Mouse (Mus musculus) heart, postnatal 36 days (tissue): ENCODE measurements around the gene Fam178b. TPM values are rescaled to one million over a fixed set of nuclear protein-coding genes. Genes with fewer than 3 reads are reported as not detected.
"Not testable (repeated sequence)": the region's sequence is repeated elsewhere in the genome, so short reads cannot be mapped to it uniquely, and the experiment has no call there.

Experiments
- DNase-seq, 2 experiments: peaks; one replicate each; pipeline ENCODE4 v3.0.0; 2021 to 2022
- intact Hi-C: fragments of 180-260 bp; cut with DNase I; formaldehyde crosslinking; loops from one replicate; pipeline ENCODE4 v1.15.1; 2025
- total RNA-seq, 2 experiments: library from RNA; stranded (reverse); gene quantifications; 2 replicates each; pipeline ENCODE4 v1.2.3; 2021

The Fam178b gene
- total RNA-seq, 2 experiments from 2014 or later: 0.43 TPM; not detected in 1

DNA sequence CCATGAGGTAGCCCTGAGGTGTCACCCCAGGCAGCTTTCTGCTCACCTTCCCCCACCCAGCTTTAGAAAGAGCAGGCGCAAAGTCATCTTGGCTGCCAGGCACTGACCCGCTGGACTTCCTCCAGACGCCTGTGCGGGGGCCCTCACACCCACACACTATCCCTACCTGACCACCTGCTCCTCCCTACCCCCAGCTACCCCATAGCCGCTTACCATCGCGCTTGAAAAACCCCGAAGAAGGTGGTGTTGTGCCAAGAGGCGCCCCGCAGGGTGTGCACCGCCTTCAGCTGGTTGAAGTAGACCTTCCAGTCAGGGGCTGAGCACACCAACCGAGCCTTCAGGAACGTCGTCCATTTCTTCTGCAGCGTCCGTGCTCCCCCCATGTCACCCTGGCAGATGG, 130.5 kb downstream of the Fam178b start:
- intact Hi-C loops: loop anchor here (1.0 kb wide), 1 partner anchor 80 kb away; no protein-coding TSS in a partner anchor
- DNase-seq: no peak

DNA sequence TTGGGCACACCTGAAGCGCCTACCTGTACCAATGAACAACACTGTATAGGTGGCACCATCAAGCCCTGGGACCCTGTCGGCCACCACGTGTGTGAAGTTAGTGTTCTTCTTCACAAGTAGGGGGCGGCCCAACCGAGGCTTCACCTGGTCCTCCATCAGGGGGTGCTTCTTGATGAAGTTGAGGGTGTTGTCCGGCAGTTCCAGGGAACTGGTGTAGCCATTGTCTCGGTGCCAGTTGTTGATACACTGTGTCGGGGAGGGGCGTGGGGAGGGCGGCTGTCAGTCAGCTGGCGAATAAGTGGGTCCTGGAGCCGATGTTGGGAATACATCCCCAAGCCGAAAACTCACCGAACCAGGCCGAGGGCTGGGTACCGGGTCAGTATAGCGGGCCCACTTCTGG, 131.1 kb downstream of the Fam178b start:
- intact Hi-C loops: loop anchor here (1.0 kb wide), 1 partner anchor 80 kb away; no protein-coding TSS in a partner anchor

DNA sequence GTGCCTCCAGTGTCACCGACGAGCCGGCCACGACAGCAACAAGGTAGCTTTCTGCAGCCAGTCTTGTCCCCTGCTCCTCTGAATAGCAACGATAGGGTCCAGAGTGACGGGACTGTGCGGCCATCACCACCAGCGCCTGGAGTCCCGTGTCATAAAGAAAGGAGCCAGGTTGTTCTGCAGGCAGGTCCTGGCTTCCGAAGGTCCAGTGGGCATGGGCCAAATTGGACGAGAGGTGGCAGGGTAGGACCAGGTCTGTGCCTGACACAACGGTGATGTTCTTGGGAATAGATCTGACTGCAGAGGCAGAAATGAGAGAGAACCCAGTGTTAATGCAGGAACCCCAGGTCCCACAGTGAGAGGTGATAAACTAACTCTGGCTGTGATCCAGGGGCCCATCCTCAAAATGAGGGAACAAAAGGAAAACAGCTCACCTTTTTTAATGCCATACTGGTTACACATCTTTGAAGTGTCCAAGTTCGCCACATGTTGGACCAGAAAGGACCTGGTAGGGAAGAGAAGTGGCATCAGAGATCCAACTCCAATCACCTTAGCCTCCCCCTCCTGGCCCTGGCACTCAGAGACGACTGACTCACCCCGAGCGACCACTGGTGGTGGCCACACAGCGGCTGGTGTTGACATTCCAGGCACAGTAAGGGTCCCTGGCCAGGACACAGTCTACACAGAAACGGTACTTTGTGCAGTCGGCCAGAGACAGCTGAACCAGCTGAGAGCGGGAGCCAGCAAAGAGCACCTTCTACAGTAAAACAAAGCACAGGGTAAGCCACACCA, 132.7 kb downstream of the Fam178b start:
- no peak for DNase-seq
- intact Hi-C loops: no loop called here

More for the DNA sequence above, 131.1 kb downstream of the Fam178b start:
- no peak for DNase-seq

DNA sequence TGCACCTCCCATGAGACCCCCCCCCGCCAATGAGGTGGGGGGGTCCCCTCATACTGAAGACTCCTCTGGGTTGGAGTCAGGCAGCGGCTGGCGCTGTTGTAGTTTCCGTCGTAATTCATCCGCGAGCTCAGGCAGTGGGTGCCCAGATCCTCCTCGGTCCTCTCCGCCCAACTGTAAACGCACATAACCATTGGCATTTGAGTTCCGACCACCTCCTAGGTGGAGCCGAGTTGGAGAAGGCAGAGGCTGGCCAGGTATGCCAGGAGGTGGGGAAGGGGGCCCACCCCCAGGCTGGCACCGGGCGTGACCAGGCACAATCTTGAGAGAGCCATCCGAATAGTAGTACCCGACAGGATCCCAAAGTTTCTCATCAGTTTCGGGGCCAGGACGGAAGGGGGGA, 133.5 kb downstream of the Fam178b start:
- no peak for DNase-seq
- intact Hi-C loops: loop anchor here (5.0 kb wide), 1 partner anchor 188 kb away; no protein-coding TSS in a partner anchor

DNA sequence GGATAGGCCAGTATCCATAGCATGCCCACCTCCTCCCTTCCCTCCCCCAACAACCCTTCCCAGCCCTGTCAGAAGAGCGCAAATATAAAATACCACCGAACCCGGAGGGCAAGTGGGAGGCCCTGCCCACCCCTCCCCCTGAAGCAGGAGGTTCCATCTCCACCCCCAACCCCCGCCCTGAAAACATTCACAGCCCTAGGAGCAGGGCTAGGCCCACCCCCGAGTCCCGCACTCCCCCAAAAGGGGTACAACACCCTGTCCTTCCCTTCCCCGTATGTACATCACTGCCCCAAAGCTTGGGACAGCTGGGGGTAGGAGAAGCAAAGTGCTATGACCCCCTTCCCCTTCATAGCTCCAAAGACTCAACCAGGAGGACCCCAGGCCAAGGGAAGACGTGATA, 134.2 kb downstream of the Fam178b start:
- no peak for DNase-seq
- intact Hi-C loops: loop anchor here (5.0 kb wide), 1 partner anchor 189 kb away; no protein-coding TSS in a partner anchor

DNA sequence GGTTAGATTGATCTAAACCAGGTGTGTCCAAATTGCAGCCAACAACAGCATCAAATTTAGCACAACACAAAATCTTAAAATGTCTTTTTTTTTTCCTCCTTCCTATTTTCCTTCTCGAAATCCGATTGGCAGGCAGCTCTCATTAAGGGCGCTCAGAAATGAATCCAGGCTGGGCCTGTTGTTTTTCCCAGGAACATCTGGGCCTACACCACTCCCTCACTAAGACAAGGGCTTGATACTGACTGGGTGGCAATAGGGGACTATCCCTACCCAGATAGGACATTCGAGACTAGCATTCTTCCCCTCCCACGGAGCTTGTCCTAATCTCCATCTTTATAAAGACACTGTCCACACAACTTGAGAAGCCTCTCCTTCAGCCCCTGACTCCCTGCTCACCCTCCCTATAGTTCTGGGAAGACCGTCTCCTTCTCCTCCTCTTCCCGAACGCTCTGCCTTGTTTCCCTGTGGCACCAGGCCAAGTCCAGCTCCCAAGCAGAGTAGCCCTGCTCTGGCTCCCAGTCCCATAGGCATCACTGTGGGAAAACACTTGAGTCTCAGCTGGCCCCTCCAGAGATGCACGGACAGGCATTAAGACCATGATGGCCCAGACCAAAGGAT, 134.9 kb downstream of the Fam178b start:
- intact Hi-C loops: loop anchor here (1.0 to 5.0 kb wide), 4 partner anchors 87 to 189 kb away; no protein-coding TSS in a partner anchor
- peak; percentile 57 to 68 for DNase-seq

DNA sequence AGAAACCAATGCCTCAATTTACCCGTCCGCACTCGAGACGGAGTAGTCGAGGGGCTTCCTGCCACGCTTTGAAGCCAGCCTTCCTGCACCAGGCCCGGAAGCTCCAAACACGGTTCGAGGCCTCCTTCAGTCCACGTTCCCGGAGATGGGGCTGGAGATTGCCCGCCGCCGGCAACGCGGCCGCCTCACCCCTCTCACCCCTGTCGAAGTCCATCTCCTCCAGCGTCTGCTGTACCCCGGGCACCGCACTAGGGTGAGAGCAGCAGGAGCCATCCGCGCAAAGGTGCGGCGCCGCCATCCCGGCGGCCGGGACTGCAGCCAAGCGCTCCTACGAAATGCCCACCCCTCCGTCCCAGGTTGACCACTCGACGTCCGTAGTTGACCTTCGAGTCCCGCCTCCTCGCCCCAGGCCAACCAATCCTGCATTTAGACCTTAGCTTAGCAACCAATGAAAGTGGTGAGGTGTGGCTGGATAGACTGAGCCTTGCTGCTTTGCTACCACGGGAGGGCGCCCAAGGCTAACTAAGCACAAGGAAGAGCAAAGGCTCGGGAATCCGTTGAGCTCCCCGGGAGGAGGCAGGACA, 136.0 kb downstream of the Fam178b start, which contains the start of gene Ankrd39:
Gene Ankrd39, minus strand, starts transcription at position 558 of the 584 bp plus-strand sequence.
- intact Hi-C loops: loop anchor here (1.0 to 5.0 kb wide), 4 partner anchors 88 to 190 kb away; no protein-coding TSS in a partner anchor
- peak; percentile 94 to 97 for DNase-seq

DNA sequence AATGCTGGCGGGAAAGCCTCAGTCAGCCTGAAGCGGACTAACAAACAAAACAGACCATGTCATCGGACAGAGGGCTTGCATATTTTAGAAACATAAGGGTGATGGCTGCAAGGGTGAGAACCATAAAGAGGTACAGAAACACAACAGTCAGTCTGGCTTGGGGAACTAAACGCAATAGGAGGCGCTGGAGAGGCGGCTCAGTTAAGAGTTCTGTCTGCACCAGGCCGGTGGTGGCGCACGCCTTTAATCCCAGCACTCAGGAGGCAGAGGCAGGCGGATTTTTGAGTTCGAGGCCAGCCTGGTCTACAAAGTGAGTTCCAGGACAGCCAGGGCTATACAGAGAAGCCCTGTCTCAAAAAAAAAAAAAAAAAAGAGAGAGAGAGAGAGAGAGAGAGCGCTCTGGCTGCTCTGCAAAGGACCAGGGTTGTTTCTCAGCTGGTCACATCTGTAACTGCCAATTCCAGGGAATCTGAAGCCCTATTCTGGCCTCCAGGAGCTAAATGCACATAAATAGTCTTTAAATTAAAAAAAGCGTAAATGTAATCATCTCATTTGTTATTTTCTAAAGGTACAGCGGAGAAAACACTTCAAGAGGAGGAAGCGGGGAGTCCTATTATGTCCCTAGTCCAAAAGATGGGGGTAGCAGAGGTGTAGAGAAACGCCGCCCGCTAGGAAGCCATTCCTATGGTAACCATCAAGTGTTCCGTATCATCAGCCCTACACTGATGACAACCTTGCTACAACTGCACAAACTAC, 137.0 kb downstream of the Fam178b start:
- intact Hi-C loops: loop anchor here (5.0 kb wide), 1 partner anchor 191 kb away; no protein-coding TSS in a partner anchor
- DNase-seq: no peak

DNA sequence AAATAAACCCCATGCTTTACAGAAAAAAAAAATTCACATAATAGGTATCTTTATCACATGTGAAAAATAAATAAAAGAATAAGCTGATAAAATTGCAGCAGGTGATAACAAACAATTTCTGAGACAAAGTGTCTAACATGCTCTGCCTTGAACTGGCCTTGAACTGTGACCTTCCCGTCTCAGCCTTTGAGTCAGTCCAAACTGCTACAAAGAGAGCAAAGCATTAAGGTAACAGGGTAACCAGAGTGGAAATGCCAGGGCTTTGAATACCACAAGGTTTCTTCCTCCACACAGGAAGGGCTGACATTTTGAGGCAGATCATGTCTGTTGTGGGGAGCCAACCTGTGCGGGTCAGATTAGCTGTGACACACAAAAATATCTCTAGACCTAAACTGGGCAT, 137.6 kb downstream of the Fam178b start:
- intact Hi-C loops: loop anchor here (5.0 kb wide), 1 partner anchor 192 kb away; no protein-coding TSS in a partner anchor
- no peak for DNase-seq

DNA sequence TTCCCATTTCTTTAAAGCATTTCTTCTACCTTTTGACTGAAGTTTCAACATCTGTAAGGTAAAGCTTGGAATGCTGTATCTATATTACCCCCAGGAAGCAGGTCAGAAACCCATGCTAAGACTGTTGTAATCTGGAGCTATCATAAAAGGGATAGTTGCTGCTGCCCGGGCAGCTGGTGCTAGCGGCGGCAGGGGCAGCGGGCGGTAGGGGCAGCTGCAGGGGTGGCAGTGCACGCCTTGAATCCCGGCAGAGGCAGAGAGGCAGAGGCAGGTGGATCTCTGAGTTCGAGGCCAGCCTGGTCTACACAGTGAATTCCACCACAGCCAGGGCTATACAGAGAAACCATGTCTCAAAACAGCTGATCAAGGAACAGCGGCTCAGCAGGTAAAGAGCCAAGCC, 140.1 kb downstream of the Fam178b start:
- intact Hi-C loops: no loop called here
- no peak for DNase-seq

DNA sequence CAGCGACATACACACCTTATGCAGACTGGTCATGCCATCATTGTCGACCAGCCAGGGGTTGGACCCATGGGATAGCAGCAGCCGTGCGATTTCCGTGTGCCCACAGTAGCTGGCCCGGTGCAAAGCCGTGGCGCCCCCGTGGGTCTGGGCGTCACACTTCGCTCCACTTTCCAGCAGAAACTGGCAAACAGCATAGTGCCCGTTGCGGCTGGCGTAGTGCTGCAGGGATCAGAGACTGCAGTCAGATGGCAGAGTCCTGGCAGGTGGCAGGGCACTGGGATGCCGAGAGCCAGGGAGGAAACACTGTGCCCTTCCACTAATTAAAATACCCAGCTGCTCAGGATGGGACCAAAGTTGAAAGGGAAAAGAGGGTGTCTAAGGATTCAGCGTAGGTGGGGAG, 141.1 kb downstream of the Fam178b start:
- intact Hi-C loops: no loop called here
- no peak for DNase-seq

DNA sequence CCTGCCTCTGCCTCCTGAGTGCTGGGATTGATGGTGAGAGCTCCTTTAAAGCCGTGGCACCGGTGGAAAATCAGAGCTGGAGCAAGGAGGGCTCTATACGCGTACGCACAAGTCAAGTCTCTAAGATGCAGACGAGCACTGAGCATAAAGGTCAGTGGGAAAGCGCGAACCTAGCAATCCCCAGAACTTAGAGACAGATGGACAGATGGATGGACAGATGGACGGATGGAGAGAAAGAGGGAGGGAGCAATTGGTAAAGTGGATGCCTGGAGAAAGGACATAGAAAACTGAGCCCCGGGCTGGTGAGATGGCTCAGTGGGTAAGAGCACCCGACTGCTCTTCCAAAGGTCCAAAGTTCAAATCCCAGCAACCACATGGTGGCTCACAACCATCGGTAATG, 142.2 kb downstream of the Fam178b start:
- no peak for DNase-seq
- intact Hi-C loops: no loop called here

DNA sequence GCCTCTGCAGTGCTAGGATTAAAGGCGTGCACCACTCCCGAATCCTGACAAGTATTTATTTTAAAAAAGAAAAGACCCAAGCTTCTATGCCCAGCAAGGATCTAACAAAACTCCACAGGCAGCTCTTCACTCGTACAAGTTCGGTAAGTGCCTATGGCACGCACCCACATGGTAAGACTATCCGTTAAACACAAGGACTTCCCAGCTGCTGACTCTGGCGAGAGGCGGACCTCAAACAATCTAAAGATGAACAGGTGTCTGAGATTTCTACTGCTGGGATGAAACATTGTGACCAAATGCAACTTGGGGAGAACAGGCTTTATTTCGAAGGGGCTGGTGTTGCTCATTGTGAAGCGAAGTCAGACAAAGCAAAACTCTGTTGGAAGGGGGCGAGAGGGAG, 142.9 kb downstream of the Fam178b start:
- DNase-seq: no peak
- intact Hi-C loops: no loop called here

DNA sequence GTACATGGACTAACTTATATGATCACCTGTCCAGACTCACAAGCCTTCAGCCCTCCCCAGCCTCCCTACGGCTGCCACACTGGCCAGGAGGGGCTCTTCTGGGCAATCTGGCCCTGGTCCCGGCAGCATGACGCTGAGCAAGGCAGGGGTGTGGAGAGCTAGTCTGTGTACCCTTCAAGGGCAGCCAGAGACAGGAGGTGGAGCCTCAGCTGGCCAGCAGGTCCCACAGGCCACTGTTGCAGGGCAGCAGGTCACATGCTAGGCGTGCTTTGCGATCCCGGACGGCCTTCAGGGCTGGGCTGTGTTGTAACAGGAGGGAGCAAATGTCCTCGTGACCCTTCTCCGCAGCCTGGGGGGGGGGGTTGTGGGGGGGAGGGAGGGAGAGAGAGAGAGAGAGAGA, 143.8 kb downstream of the Fam178b start, which contains the start of gene Gm42417:
Gene Gm42417, minus strand, starts transcription at position 244 of the 400 bp plus-strand sequence.
- intact Hi-C loops: no loop called here
- DNase-seq: peak; percentile 60 to 61

DNA sequence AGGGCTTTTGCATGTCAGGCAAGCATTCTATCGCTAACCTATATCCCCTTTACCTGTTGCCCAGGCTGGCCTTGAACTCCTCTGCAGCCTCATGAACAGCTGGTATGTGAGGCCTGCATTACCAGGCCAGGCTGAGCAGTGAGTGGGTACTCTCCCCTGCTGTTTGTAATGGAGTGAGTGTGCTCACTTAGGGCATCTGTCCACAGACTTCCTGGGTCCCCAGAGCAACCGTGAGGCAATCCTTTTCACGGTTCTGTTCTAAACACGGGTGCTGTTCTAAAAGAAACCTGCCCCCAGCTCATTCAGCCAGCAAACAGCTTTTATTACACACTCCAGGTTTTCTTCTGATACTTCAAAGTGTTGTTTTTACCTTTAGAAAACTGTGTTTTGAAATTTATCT, 144.3 kb downstream of the Fam178b start:
- intact Hi-C loops: no loop called here
- DNase-seq: no peak

DNA sequence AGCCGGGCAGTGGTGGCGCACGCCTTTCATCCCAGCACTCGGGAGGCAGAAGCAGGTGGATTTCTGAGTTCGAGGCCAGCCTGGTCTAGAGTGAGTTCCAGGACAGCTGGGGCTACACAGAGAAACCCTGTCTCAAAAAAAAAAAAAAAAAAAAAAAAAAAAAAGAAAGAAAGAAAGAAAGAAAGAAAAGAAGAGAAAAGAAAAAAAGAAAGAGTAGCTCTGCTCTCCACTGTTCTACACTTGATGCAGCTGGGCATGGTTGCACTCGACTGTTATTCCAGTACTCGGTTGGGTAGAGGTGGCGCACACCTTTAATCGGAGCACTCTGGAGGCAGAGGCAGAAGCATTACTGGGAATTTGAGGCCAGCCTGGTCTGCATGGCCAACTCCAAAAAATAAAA, 146.2 kb downstream of the Fam178b start, which contains the start of gene Ankrd23:
Gene Ankrd23, minus strand, starts transcription at position 101 of the 400 bp plus-strand sequence.
- intact Hi-C loops, DNase-seq: not testable (repeated sequence)

DNA sequence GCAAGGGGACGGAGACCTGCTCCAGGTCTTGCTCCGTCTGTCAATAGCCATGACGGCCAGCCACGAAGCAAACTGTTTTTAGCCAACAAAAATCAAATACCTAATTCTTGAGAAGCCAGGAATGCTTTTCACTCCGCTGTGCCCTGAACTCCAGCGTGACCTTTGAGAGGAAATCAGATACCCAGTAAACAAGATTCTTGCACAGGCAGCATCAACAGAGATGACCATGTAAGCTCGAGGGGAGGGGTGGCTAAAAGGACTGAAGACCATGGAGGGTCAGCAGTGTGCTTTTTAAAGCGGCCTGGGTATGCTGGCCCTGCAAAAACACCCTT, 146.6 kb downstream of the Fam178b start:
- intact Hi-C loops: no loop called here
- DNase-seq: no peak

DNA sequence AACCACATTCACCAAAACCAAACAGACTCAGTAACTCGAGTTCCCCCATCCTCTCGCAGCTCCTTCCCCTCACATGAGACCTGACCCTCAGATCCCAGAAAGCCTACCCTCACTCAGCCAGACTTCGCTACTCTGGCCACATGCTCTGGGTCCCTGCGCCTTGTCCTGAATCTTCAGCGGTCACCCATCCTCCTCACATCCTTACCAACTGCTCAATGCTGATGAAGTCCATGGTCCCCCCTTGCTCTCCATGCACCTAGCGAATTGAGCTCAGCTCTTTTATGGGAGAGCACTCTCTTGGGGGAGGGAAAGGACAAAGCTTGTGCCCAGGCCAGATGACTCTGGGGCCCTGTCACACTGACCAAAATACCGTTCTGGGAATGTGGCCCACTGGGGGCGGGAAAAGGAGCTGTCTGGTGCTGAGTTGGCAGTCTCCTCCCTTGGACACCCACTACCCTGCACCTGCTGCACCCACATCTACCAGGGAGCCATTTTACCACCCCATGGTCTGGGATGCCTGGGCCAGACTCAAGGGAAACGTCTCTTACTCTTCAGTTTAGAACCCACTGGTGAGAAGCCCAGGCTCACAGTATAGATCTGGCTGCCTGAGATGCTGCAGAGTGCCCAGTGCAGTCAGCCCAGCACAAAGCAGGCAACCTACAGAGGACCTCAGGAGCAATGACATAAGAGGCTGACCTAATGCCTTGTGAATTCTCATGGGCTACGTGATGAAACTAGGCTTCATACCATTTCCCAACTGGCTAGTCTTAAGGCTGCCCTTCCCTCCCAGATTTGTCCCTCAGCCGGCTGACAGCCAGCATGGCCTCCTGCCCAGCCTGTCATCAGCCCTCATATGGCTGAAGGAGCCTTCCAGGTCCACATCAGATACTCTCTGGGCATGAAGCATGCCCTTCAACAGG, 147.2 kb downstream of the Fam178b start:
- peak; percentile 57 to 65 for DNase-seq

DNA sequence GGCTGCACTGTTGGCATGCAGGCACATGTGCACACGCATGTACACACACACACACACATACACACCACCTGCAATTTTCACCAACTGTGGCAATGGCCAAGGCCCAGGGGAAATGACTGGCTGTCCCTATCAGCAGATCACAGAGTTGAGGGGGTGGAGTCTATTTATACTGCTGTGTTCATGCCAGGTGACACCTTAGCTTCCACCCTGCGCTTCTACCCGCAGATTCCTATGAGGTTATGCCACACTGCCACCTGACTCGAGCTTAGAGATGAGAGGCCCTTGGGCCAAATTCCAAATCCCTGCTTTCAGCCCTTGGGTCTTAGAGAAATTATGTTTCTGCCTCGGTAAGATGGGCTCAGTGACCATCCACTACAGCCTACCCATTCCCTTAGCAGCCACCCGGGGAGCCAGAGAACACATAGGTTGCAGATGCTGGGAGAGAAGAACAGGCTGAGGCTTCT, 148.4 kb downstream of the Fam178b start:
- intact Hi-C loops: no loop called here
- DNase-seq: peak in 1 of 2 experiments; percentile 43

More for the DNA sequence above, 147.2 kb downstream of the Fam178b start:
- intact Hi-C loops: no loop called here
